12 mouse cellular contexts compared by ENCODE assay signal in genomic region chr6:124449668-124450383, GRCm38 (mm10).
"Had no signal": no experiment of that assay in that cellular context is flagged by ENCODE, and none has a peak within 500 bp of the region (broad histone marks: within the 10 kb centered on the region; RNA-seq: fewer than 3 reads in every experiment).

No protein-coding gene starts in this region.

- H3K9ac ChIP-seq: liver, embryonic 13.5 days; liver, postnatal 0 days; lung, embryonic 15.5 days had no signal

- H3K9me3 ChIP-seq: limb, embryonic 10.5 days; liver, embryonic 13.5 days; lung, embryonic 15.5 days; megakaryocyte, embryonic 14.5 days had no signal

- H3K4me3 ChIP-seq: limb, embryonic 10.5 days; liver, embryonic 13.5 days; lung, embryonic 15.5 days; megakaryocyte, embryonic 14.5 days had no signal

- H3K36me3 ChIP-seq: limb, embryonic 10.5 days; liver, embryonic 13.5 days; lung, embryonic 15.5 days had no signal

- H3K27ac ChIP-seq: kidney, postnatal 0 days; limb, embryonic 10.5 days; liver, embryonic 13.5 days; lung, embryonic 15.5 days; macrophage; stomach, postnatal 0 days had no signal

- H3K4me1 ChIP-seq: limb, embryonic 10.5 days; lung, embryonic 15.5 days had no signal

- DNase-seq: kidney, adult 9 months; kidney, postnatal 36 days; liver, embryonic 13.5 days; liver, postnatal 0 days; lung, postnatal 14 days; right cerebral cortex, postnatal 25 days had no signal
